Mouse (Mus musculus): Measurements from ENCODE around the gene Steap2. TPM values are rescaled to one million over a fixed set of nuclear protein-coding genes. Genes with fewer than 3 reads are reported as not detected.
A peak's percentile ranks its signal among the peaks of the same experiment; 100 is the strongest.

The Steap2 gene
- polyA plus RNA-seq, 1 experiment, result 4.8 TPM

GRCm38 (mm10) chr5:5679459-5679858 is 14.9 kb downstream of the Steap2 start:
- Histone ChIP-seq H3K4me3 (ENCODE audit: insufficient read depth, low read length) (no peak overlapping the region), H3K27ac (ENCODE audit: insufficient read depth, low read length) (no peak overlapping the region), H3K4me1 (ENCODE audit: control insufficient read depth, insufficient read depth, low read length) (no peaks in the 10 kb centered on the region)
- TF ChIP-seq POLR2A (IDR thresholded peaks at IDR 0.05; ENCODE audit: extremely low read depth, insufficient read depth, low read length) (no peak), CTCF (IDR thresholded peaks at IDR 0.05; ENCODE audit: extremely low read depth, insufficient read depth, low read length) (no peak)

- Histone ChIP-seq H3K4me3 (ENCODE audit: insufficient read depth, low read length) (no peak overlapping the region), H3K4me1 (ENCODE audit: control insufficient read depth, insufficient read depth, low read length) (no peaks in the 10 kb centered on the region), H3K27ac (ENCODE audit: insufficient read depth, low read length) (no peak overlapping the region)
- TF ChIP-seq POLR2A (IDR thresholded peaks at IDR 0.05; ENCODE audit: extremely low read depth, insufficient read depth, low read length) (no peak), CTCF (IDR thresholded peaks at IDR 0.05; ENCODE audit: extremely low read depth, insufficient read depth, low read length) (no peak)
These were observed 18.3 kb downstream of the Steap2 start for GRCm38 (mm10) chr5:5676082-5676481.

DNA sequence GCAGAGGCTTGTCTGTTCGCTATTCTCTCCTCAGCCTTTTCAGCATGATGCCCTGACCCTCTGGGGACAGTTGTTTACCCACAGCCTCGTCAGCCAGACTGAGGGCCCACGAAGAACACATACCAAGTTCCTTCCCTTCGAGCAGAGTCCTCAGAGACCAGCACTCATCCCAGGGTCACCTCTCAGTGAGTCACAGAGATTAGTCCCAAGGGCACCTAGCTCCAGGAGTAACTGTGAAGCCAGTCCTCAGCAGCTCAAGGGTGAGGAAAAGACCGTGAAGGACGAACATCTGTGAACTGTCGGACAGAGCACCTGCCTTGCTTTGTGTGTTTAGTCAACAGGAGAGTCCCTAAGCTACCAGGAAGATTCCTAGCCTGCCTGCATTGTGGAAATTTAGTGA is 25.5 kb downstream of the Steap2 start:
- H3K27ac ChIP-seq (ENCODE audit: insufficient read depth, low read length), result no peak overlapping the region
- TF ChIP-seq POLR2A (IDR thresholded peaks at IDR 0.05; ENCODE audit: extremely low read depth, insufficient read depth, low read length) (no peak), CTCF (IDR thresholded peaks at IDR 0.05; ENCODE audit: extremely low read depth, insufficient read depth, low read length) (no peak)
- H3K4me3 ChIP-seq (ENCODE audit: insufficient read depth, low read length), result no peak overlapping the region
- H3K4me1 ChIP-seq (ENCODE audit: control insufficient read depth, insufficient read depth, low read length), result no peaks in the 10 kb centered on the region

DNA sequence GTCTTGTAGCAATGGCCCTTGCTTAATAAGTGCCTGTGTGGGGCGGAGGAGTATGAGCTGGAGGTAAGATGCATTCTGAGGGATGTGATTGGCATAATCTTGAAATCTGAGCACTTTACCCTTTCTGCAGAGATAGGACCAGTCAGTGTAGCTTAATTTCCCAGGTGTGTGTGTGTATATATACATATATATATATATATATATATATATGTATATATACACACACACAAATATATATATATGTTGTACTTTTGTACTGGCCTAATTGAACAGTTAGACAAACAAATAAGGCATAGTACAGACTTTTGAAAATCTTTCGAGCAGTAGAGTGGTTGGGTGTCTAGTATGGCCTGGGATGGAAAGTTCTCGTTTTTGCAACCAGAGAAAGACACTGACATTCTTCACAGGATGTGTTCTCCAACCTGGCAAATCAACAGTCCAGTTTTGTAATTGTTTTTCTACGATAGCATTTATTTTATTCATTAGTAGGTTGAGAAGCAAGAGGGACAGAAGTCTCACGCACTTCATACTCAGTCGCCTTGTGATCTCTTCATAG is 29.9 kb downstream of the Steap2 start:
- Histone ChIP-seq H3K27ac (ENCODE audit: insufficient read depth, low read length) (no peak overlapping the region), H3K4me3 (ENCODE audit: insufficient read depth, low read length) (peak overlapping the region; percentile 50), H3K4me1 (ENCODE audit: control insufficient read depth, insufficient read depth, low read length) (no peaks in the 10 kb centered on the region)
- TF ChIP-seq POLR2A (IDR thresholded peaks at IDR 0.05; ENCODE audit: extremely low read depth, insufficient read depth, low read length) (no peak), CTCF (IDR thresholded peaks at IDR 0.05; ENCODE audit: extremely low read depth, insufficient read depth, low read length) (no peak)

DNA sequence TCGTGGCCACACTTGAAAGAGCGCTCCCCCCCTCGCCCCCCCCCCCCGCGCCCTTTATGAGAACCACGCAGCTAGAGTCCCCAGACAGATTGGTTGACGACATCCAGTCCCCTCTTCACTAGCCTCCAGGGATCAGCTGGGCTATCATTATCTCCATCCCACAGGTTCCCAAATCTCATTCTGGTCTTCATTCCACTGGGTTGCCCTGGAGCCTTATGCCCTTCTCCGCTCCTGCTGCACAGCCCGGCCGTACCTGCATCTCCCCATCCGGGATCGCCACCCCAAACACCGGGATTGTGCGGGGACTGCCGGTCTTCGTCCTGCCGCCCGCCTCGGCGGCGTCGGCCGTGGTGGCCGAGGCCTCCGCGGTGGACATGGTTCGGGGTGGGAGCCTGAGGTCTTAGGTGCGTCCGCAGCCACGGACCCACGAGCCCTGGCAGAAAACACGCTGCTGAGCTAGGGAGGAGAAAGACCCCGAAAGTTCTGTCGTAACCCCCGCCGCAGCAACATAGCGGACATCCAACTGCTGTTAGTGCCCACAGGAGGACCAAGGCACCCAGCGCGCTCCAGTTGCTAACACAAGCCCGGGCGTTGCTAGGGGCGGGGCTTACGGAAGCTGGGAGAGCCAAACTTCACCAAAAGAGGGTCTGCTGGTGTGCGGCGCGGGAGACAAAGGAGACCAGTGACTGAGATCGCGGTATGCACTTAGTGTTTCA is 30.6 kb downstream of the Steap2 start, which contains the start of gene Cfap69:
Gene Cfap69, minus strand, starts transcription at position 585 of the 716 bp plus-strand sequence.
- no peaks in the 10 kb centered on the region for H3K4me1 ChIP-seq (ENCODE audit: control insufficient read depth, insufficient read depth, low read length)
- H3K27ac ChIP-seq (ENCODE audit: insufficient read depth, low read length), result no peak within 1 kb of the TSS
- no peak for TF ChIP-seq CTCF (IDR thresholded peaks at IDR 0.05; ENCODE audit: extremely low read depth, insufficient read depth, low read length)
- 0 out of 2 replicates have a peak, but pooled peaks have one; percentile 22 for TF ChIP-seq POLR2A (IDR thresholded peaks at IDR 0.05; ENCODE audit: extremely low read depth, insufficient read depth, low read length)
- H3K4me3 ChIP-seq (ENCODE audit: insufficient read depth, low read length), result peak within 1 kb of the TSS; percentile 50

DNA sequence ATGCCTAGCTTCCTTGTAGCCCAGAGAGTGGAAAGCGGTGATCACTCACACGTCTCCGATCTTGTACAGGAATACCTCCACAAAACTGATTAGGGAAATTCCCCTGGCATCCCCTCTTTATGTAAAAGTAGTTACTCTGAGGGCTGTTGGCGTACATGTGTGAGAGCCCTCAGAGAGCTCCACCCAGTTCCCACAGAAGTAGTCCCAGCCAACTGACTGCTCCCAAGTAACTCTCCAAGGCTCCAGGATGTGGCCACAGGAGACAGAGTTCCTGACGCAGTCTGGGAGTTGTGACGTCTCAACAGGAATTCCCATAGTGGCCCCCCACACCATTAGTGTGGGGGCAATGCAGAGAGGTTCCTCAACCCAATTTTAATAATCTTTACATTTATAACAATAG is 31.3 kb downstream of the Steap2 start:
- H3K4me3 ChIP-seq (ENCODE audit: insufficient read depth, low read length), result peak overlapping the region; percentile 50; the same call in 1 of the 2 replicates
- no peak overlapping the region for H3K27ac ChIP-seq (ENCODE audit: insufficient read depth, low read length)
- H3K4me1 ChIP-seq (ENCODE audit: control insufficient read depth, insufficient read depth, low read length), result no peaks in the 10 kb centered on the region
- TF ChIP-seq CTCF (IDR thresholded peaks at IDR 0.05; ENCODE audit: extremely low read depth, insufficient read depth, low read length) (no peak), POLR2A (IDR thresholded peaks at IDR 0.05; ENCODE audit: extremely low read depth, insufficient read depth, low read length) (no peak)

- Histone ChIP-seq H3K4me3 (ENCODE audit: insufficient read depth, low read length) (no peak overlapping the region), H3K27ac (ENCODE audit: insufficient read depth, low read length) (no peak overlapping the region), H3K4me1 (ENCODE audit: control insufficient read depth, insufficient read depth, low read length) (no peaks in the 10 kb centered on the region)
- TF ChIP-seq POLR2A (IDR thresholded peaks at IDR 0.05; ENCODE audit: extremely low read depth, insufficient read depth, low read length) (no peak), CTCF (IDR thresholded peaks at IDR 0.05; ENCODE audit: extremely low read depth, insufficient read depth, low read length) (no peak)
These were observed 35.7 kb downstream of the Steap2 start for GRCm38 (mm10) chr5:5658680-5659079.

DNA sequence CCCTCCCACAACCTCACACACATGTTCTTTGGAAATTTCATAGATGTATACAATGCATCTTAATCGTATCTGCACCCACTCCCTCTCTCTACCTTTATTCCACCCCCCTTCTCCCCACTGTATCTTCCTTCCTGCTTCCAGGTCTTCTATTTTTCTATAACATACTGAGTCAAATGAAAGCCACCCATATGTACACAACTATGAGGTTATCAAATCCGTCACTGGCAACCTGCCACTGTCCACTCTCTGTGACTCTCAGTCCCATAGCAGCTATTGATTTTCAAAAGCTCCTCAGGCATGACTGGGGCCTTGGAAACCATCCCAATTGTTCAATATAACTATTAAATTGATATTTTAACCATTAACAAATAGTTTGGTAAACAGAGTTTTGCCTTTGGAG is 36.4 kb downstream of the Steap2 start:
- Histone ChIP-seq H3K4me3 (ENCODE audit: insufficient read depth, low read length) (no peak overlapping the region), H3K27ac (ENCODE audit: insufficient read depth, low read length) (no peak overlapping the region), H3K4me1 (ENCODE audit: control insufficient read depth, insufficient read depth, low read length) (no peaks in the 10 kb centered on the region)
- TF ChIP-seq POLR2A (IDR thresholded peaks at IDR 0.05; ENCODE audit: extremely low read depth, insufficient read depth, low read length), result no peak
- TF ChIP-seq CTCF (IDR thresholded peaks at IDR 0.05; ENCODE audit: extremely low read depth, insufficient read depth, low read length), result no peak

DNA sequence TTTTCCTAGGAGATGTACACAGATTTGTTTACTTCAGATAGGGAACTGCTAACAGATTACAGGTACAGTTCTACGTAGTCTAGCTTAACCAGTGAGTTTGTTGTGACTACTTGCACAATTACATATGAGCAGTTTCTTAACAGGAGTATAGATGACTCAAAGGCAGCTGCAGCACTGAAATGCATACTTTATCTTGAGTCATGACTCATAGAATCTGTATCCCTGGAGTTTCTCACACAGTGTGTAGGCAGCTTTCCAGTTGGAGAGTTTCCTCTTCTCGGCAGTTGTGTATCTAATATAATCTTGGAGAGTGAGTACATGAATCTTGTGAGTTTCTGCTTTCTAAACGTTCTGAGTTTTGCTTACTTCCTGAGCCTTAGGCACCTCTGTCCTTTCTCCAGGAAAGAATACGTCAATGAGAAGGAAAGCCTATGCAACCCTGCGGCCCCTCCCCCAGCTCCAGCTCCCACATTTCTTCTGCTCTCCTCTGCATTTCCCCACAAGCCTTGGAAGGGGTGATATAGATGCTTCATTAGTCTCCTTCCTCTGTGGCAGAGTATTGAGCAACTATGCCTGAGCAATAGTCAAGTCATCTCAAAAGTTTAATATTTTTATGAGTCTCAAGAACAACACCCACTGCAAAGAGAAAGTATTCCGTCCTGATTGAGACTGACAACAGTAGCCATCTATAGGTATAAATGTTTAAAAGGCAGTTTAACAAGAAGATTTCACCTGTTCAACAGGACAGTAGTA is 45.4 kb downstream of the Steap2 start:
- H3K4me3 ChIP-seq (ENCODE audit: insufficient read depth, low read length), result no peak overlapping the region
- no peak for TF ChIP-seq POLR2A (IDR thresholded peaks at IDR 0.05; ENCODE audit: extremely low read depth, insufficient read depth, low read length)
- no peak for TF ChIP-seq CTCF (IDR thresholded peaks at IDR 0.05; ENCODE audit: extremely low read depth, insufficient read depth, low read length)

More for the DNA sequence above, 45.4 kb downstream of the Steap2 start:
- no peak overlapping the region for H3K27ac ChIP-seq (ENCODE audit: insufficient read depth, low read length)
- peaks cover 1% of the 10 kb centered on the region; the same call in 1 of the 2 replicates for H3K4me1 ChIP-seq (ENCODE audit: control insufficient read depth, insufficient read depth, low read length)

All from cortical plate, adult 2 months (tissue).